Mouse (Mus musculus) hindbrain, postnatal 0 days (tissue): ENCODE data around the gene Rfx7. TPM values are rescaled to one million over a fixed set of nuclear protein-coding genes. Genes with fewer than 3 reads are reported as not detected.
A peak's percentile ranks its signal among the peaks of the same experiment; 100 is the strongest.

ENCODE experiments used
- ATAC-seq: fragments of 200-750 bp; cut with Nextera tagmentation; 2 replicates; pipeline ENCODE4 v1.8.0; 2017; ENCODE audit warnings: mild to moderate bottlenecking, moderate TSS enrichment, moderate library complexity
- DNase-seq: peaks from one replicate; pipeline ENCODE4 v3.0.0-alpha.2; 2015; ENCODE audit warnings: low spot score
- H3K27ac ChIP-seq: fragments of 300-500 bp; sonication (generic); 2 replicates; pipeline ENCODE4 v1.5.1; 2014; ENCODE audit warnings: mild to moderate bottlenecking
- H3K27me3 ChIP-seq: fragments of 300-500 bp; sonication (generic); 2 replicates; pipeline ENCODE4 v1.6.1; 2014; ENCODE audit warnings: low read length, mixed read lengths; ENCODE audit not compliant: insufficient read depth
- H3K36me3 ChIP-seq: fragments of 300-500 bp; sonication (generic); 2 replicates; pipeline ENCODE4 v1.6.1; 2014; ENCODE audit warnings: low read length, mixed read lengths; ENCODE audit not compliant: insufficient read depth
- H3K4me1 ChIP-seq: fragments of 300-500 bp; sonication (generic); 2 replicates; pipeline ENCODE4 v1.6.1; 2014; ENCODE audit warnings: antibody characterized with exemption, low read length, mixed read lengths; ENCODE audit not compliant: insufficient read depth
- H3K4me2 ChIP-seq: fragments of 300-500 bp; sonication (generic); 2 replicates; pipeline ENCODE4 v1.6.1; 2014; ENCODE audit warnings: low read depth, mild to moderate bottlenecking, low read length, moderate library complexity, mixed read lengths
- H3K4me3 ChIP-seq: fragments of 300-500 bp; sonication (generic); 2 replicates; pipeline ENCODE4 v1.5.1; 2014; ENCODE audit warnings: low read length
- H3K9ac ChIP-seq: fragments of 300-500 bp; sonication (generic); replicated peaks from 2 replicates; pipeline ENCODE4 v1.6.1; 2014; ENCODE audit warnings: mild to moderate bottlenecking, low read length, moderate library complexity, mixed read lengths
- H3K9me3 ChIP-seq: fragments of 300-500 bp; sonication (generic); 2 replicates; pipeline ENCODE4 v1.6.1; 2016; ENCODE audit warnings: low read length, mixed read lengths
- CTCF ChIP-seq: IDR thresholded peaks from 2 replicates; pipeline ENCODE4 v1.5.1; 2016; ENCODE audit warnings: antibody characterized with exemption, control low read depth, low read depth
- WGBS: fragments of 180-500 bp; shearing (Covaris S2); extraction: QIAGEN DNeasy Blood & Tissue Kit; methylation state at CpG from one replicate; pipeline ENCODE4 v1.1.7; 2014; 5-methylcytosine and 5-hydroxymethylcytosine counted together
- polyA plus RNA-seq: library from polyadenylated mRNA; unstranded; fragments of >200 nt; fragmentation: Nextera tagmentation; extraction: Ambion mirVana; gene quantifications from 2 replicates; pipeline ENCODE4 v1.2.1, GENCODE M21; 2015
- total RNA-seq: library from RNA; depleted of rRNA; stranded (reverse); fragments of >200 nt; gene quantifications from 2 replicates; pipeline ENCODE4 v1.2.3, GENCODE M21; 2014

Rfx7 gene
- total and polyA plus RNA-seq, 2 experiments from 2014 or later, result 11.9 to 35.2 TPM

- H3K27ac ChIP-seq, result no peak overlapping the region
- 46% methylated on average over 2 of the region's 2 CpGs for WGBS
Observed at GRCm38 (mm10) chr9:72496691-72497090, 35.3 kb upstream of the Rfx7 start.

DNA sequence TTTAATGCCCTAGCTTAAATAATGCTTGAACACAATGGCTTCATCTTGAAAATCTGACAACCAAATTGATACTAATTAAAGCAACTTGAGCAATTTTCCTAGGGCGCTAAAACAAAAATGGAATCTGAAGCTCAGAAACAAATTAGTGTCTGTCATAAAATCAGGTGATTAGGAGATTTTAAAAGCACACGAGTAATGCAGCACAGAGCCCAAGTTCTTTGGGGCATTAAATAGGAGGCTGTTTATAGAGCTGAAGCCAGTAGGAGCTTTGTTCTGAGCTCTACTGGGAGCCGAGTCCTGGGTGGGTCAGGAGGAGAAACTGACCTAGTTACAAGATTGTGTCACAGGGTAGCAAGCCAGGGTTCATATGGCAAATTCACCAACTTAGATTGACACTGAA is 34.9 kb upstream of the Rfx7 start:
- Histone ChIP-seq H3K4me3 (no peak overlapping the region), H3K36me3 (no peaks in the 10 kb centered on the region), H3K27ac (no peak overlapping the region), H3K4me1 (no peaks in the 10 kb centered on the region; the same call in 1 of the 2 replicates), H3K9me3 (no peaks in the 10 kb centered on the region), H3K27me3 (no peaks in the 10 kb centered on the region), H3K4me2 (no peak overlapping the region), H3K9ac (no peak overlapping the region)
- TF ChIP-seq CTCF, result no peak
- WGBS, result 57% methylated on average over 3 of the region's 3 CpGs
- DNase-seq (peak; percentile 6), ATAC-seq (no peak)

More at GRCm38 (mm10) chr9:72496691-72497090, 35.3 kb upstream of the Rfx7 start:
- Histone ChIP-seq H3K9me3 (no peaks in the 10 kb centered on the region), H3K36me3 (no peaks in the 10 kb centered on the region), H3K4me1 (no peaks in the 10 kb centered on the region; the same call in 1 of the 2 replicates), H3K9ac (no peak overlapping the region), H3K4me2 (no peak overlapping the region), H3K27me3 (no peaks in the 10 kb centered on the region), H3K4me3 (no peak overlapping the region)
- DNase-seq (no peak), ATAC-seq (no peak)
- no peak for TF ChIP-seq CTCF

DNA sequence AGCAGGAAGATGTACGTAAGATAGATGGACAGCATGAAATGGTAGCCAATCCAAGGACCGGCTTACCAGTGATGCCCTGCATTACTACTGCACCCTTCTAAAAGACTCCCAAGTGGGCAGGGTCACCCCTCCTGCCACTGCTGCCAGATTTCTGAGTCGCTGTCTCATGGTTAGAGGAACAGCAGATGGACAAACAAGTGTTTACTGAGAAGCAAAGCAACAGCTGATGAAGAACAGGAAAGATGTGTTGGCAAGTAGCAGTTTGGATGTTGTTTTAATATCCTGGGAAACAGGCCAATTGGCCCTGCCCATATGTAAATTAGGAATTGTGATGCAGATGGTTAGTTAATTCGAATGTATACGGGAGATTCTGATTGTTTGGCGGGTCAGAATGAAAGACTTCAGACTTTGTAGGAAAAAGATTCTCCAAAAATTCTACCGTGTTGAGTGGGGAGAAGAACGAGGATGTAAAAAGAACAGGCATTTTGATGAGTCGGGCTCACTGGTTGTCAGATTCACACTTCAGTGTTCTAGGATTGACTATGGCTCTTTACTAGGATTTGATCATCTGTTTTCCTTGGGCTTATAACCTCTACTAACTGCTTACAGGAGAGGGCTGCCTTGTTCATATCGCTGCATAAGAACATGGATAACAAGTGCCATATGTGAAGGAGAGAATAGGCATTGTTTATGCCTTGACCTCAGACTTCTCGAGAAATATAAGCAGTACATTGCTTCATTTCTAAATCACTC is 19.6 kb upstream of the Rfx7 start:
- Histone ChIP-seq H3K4me2 (peak overlapping the region; percentile 16; the same call in 1 of the 2 replicates), H3K4me1 (no peaks in the 10 kb centered on the region), H3K9me3 (no peaks in the 10 kb centered on the region), H3K27me3 (no peaks in the 10 kb centered on the region), H3K9ac (no peak overlapping the region), H3K27ac (no peak overlapping the region), H3K36me3 (no peaks in the 10 kb centered on the region), H3K4me3 (no peak overlapping the region)
- peak; percentile 44 for DNase-seq
- no peak for TF ChIP-seq CTCF
- ATAC-seq, result no peak
- 29% methylated on average over 11 of the region's 11 CpGs for whole genome bisulfite sequencing

DNA sequence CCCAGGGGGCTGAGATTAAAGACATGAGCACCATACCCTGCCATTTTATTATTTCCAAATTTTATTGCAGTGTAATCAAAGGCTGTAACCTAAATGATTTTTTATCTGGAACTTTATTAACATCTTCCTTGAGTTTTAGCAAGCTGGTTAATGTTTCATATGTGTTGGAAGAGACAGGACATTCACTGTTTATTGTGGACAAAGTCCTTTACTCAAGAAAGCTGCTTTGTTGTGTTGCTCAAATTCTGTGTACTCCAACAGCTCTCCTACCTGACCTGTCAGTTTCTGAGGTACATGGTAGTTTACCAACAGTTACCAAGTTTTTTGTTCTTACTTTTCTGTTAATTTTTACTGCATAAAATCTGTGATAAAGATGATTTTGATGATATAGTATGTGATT is 16.7 kb upstream of the Rfx7 start:
- Histone ChIP-seq H3K36me3 (no peaks in the 10 kb centered on the region), H3K27me3 (no peaks in the 10 kb centered on the region), H3K9me3 (no peaks in the 10 kb centered on the region), H3K4me1 (no peaks in the 10 kb centered on the region), H3K4me3 (no peak overlapping the region), H3K27ac (no peak overlapping the region), H3K9ac (no peak overlapping the region), H3K4me2 (no peak overlapping the region)
- no peak for TF ChIP-seq CTCF
- DNase-seq (no peak), ATAC-seq (no peak)

DNA sequence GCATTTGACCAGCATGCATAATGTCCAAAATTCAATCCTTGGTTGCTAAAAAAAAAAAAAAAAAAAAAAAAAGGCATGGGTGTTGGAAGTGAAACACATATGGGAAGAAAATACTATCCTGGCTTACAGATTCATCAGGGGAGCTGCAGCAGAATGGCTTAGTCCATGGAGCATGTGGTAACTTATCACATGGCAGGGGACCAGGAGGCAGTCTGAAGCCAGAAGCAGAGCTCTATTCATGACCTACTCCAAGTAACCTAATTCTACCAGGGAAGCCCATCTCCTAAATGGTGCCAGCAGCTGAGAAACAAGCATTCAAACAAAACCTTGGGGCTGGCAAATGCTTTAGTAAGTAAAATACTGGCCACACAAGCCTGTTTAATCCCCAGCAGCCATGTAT is 12.8 kb upstream of the Rfx7 start:
- no peaks in the 10 kb centered on the region for H3K4me1 ChIP-seq
- no peaks in the 10 kb centered on the region for H3K36me3 ChIP-seq
- ATAC-seq, result no peak
- H3K27ac ChIP-seq, result no peak overlapping the region
- no peak for TF ChIP-seq CTCF
- no peak overlapping the region for H3K4me2 ChIP-seq
- no peak for DNase-seq
- no peak overlapping the region for H3K9ac ChIP-seq
- no peaks in the 10 kb centered on the region for H3K27me3 ChIP-seq
- H3K4me3 ChIP-seq, result no peak overlapping the region
- no peaks in the 10 kb centered on the region for H3K9me3 ChIP-seq

DNA sequence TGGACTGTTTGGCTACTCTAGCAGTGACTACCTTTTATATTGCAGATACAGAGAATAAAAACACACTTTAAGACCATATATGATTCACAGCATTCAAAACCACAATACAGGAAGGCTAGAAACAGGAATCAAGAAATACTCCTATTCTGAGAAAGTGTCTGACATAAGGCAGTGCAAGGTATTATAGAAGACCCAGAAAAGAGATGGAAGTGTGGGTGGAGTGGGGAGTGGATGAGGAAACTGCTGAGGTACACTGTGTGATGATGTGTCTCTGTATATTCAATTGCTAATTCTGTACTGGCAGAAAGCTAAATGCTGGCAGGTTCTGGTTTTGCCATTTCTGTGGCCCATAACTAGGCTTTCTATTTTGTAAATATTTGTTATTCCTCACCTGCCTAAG is 11.2 kb upstream of the Rfx7 start:
- no peak overlapping the region for H3K4me2 ChIP-seq
- no peaks in the 10 kb centered on the region for H3K36me3 ChIP-seq
- ATAC-seq, result no peak
- H3K27ac ChIP-seq, result no peak overlapping the region
- H3K27me3 ChIP-seq, result no peaks in the 10 kb centered on the region
- no peak overlapping the region for H3K4me3 ChIP-seq
- no peaks in the 10 kb centered on the region for H3K9me3 ChIP-seq
- no peak overlapping the region for H3K9ac ChIP-seq
- no peak for DNase-seq
- TF ChIP-seq CTCF, result no peak
- no peaks in the 10 kb centered on the region for H3K4me1 ChIP-seq

GRCm38 (mm10) chr9:72526091-72526490 is 5.9 kb upstream of the Rfx7 start:
- no peak for DNase-seq
- TF ChIP-seq CTCF, result no peak
- H3K4me3 ChIP-seq, result no peak overlapping the region
- H3K4me2 ChIP-seq, result no peak overlapping the region
- no peaks in the 10 kb centered on the region for H3K27me3 ChIP-seq
- no peak for ATAC-seq
- H3K4me1 ChIP-seq, result no peaks in the 10 kb centered on the region
- no peak overlapping the region for H3K9ac ChIP-seq
- no peak overlapping the region for H3K27ac ChIP-seq
- no peaks in the 10 kb centered on the region for H3K36me3 ChIP-seq
- 86% methylated on average over 1 of the region's 1 CpGs for WGBS
- H3K9me3 ChIP-seq, result no peaks in the 10 kb centered on the region
